Mouse (Mus musculus): ENCODE measurements around the gene Fkbp11.

DNA sequence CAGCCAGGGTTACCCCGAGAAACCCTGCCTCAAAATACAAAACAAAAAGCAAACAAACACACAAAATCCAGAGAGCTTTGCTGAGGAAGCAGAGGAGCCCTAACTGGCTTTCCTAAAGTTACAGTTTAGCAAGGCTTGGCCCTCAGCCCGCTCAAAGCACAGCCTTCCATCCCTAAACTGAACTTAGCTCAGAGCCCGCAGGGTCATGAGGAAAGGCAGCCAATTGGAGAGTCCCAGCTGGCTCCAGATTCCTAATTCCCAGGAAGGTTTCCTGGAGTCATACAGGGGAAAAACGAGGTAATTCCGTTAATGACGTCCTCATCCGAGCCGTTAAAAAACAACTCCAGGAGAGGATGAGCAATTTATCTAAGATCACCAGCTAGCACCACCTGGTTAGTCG is 32.3 kb downstream of the Fkbp11 start:
- TF ChIP-seq CTCF (IDR thresholded peaks at IDR 0.05), result no peak
- TF ChIP-seq POLR2A (IDR thresholded peaks at IDR 0.05; ENCODE audit: insufficient read depth, low read depth, low read length), result no peak

All from heart, adult 2 months (tissue).